Mouse (Mus musculus) gastrocnemius, postnatal 14 days (tissue): ENCODE measurements around the gene Rufy4. TPM values are rescaled to one million over a fixed set of nuclear protein-coding genes. Genes with fewer than 3 reads are reported as not detected.

ENCODE experiments used
- DNase-seq: peaks from one replicate; pipeline ENCODE4 v3.0.0; 2021; ENCODE audit warnings: mixed read lengths
- intact Hi-C: fragments of 180-260 bp; cut with DNase I; formaldehyde crosslinking; loops from one replicate; pipeline ENCODE4 v1.15.1; 2025; ENCODE audit warnings: low total_unique reads
- long read RNA-seq, 2 experiments: library from polyadenylated mRNA; stranded (forward); transcript quantifications; one replicate each; pipeline ENCODE4 v2.0.0; 2021
- total RNA-seq, 2 experiments: library from RNA; stranded (reverse); gene quantifications; 2 replicates each; pipeline ENCODE4 v1.2.3; 2021

Rufy4 gene
- under 1 TPM in 1 of 2 experiments, not detected in 1; 0.09 TPM for total RNA-seq
- long read RNA-seq, experiment 1, result 0 reads
- long read RNA-seq, experiment 2, result 0 reads

DNA sequence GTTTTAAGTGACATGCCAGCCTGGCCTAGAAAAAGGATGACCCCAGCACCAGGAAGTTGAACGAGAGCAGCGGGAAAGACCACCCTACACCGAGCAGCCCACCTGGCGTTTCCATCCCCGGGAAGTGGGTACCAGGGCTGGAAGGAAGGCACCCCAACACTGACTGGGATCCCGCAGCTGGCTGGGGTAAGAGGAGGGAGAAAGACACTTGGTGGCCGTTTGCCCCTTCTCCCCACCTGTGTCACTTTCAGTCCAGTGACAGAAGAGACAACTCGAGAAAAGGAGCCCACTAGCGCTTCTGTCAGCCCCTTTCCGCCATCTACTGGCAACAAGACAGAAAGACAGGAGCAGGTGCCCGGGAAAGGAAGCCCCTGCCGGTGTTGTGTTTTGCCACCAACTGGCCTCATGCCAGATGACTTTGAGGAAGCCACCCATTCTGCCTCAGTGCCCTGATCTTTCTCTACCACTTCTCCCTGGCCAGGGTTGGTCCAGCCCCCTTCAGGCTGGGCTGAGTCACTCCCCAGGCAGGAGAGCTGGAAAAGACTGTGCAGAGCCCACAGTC lies at the start of gene Rufy4:
Rufy4 (plus strand) TSS at position 551 of the 562 bp plus-strand sequence.
- intact Hi-C loops, result loop anchor here (5.0 kb wide), 1 partner anchor 223 kb away; no protein-coding TSS in a partner anchor
- DNase-seq, result peak; percentile 56

DNA sequence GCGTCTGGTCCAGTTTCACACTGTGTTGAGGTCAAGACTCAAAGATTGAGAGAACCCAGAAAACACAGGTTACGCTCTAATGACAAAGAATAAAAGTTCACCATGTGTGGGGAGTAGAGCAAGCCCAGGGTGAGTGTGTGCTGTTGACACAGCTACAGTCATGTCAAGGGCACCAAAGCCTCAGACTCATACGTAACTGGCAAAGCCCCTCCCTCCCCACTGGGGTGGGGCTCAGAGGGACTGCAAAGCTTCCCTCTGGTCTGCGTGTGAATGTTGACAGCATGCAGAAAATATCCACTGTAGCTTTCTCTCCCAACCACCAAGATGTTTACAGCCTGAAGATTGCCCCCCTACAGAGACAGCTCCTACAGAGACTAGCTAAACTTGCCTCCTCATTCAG lies 49.1 kb upstream of the Rufy4 start:
- DNase-seq, result no peak
- intact Hi-C loops, result loop anchor here (5.0 kb wide), 2 partner anchors 89 to 174 kb away; no protein-coding TSS in a partner anchor

DNA sequence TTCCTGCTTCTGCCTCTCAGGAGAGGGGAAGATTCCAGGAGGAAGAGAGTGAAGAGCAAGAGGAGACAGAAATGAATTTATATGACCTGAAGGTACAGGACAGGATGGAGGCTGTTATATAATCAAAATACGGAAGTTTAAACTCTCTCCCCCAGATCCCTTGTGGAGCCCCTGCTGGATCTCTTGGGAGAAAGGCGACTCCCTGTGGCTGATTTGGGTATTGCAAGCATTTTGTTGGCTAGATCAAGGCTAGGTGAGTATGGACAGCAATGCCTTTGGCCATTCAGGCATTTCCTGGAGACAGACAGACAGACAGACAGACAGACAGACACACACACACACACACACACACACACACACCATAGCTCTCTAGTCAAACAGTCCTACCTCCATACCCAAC lies 48.0 kb upstream of the Rufy4 start:
- intact Hi-C loops, result loop anchor here (5.0 kb wide), 2 partner anchors 90 to 175 kb away; no protein-coding TSS in a partner anchor
- DNase-seq, result peak; percentile 70

DNA sequence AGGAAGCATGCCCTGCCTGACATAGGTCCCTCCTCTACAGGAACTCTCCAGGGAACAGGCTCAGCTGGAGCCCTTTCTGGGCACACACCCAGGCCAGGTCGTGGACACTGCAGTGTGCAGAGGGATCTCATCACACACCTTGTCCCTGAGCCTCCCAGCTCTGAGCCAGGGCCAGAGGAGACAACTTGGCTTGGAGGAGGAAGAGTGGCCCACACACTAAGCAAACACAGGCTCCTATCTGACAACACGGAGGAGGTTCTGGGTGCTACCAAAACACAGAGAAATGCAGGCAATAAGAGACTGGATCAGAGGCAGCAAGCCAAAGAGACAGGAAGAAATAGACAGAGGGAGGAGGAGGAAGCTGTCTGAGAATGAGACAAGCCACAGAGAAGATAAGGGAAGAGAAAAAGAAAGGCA lies 43.8 kb upstream of the Rufy4 start:
- no peak for DNase-seq
- intact Hi-C loops, result no loop called here

DNA sequence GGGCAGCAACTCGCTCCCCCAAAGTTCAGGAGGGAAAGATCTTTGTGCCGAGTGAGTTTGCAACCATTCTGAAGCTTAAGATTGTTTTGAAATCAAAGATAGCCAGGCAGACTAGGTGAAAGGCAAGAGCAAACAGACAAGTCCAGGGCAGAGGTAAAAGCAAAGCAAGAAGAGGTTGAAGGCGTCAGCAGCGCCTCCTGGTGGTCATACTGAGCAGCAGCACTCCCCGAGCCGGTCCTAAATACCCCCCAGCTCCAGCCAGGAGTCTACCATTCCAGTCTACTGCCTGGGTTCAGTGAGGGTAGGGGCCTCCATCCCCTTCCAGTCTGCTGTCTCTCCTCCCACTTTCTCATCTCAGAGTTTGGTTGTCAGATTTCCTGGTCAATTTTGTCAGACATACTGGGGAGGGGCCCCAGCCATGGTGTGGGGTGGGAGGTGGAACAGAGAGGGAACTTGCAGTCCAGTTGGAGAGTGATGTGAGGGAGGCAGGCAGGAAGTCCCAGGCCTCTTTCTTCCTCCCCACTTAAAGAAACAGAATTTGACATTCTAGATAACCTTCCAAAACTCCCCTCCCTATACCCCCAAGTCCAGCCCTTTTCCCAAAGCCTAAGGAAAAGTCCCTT lies 42.4 kb upstream of the Rufy4 start:
- peak; percentile 56 for DNase-seq
- intact Hi-C loops, result no loop called here

DNA sequence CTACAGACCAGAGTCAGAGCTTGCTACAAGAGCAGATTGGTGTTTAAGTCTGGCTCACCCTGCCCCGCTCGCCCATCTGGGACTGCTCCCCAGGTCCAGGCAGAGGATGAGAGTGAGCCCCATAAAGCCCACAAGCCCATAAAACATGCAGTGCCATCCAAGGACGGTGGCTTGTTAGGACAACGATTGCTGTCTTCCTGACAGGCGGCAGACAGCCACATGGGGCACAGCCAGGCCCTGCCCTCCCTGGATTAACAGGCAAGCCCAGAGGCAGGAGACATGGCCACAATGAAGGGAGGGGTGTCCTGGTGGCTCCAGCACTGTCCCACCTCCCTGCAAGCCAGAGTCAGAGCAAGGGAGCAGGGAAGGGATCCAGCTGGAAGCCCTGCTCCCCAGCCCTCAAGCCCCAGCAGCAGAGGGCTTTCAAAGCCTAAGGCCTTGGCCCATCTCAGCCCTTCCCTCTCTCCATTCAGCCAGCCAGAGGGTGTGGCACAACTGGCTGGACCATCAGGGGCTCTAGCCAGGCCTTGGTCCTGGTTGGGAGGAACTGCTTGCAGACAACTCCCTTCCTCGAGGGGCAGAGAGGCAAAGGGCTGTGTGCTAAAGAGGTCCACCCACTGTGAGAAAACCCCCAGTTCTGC lies 41.2 kb upstream of the Rufy4 start:
- peak; percentile 70 for DNase-seq
- intact Hi-C loops, result no loop called here

DNA sequence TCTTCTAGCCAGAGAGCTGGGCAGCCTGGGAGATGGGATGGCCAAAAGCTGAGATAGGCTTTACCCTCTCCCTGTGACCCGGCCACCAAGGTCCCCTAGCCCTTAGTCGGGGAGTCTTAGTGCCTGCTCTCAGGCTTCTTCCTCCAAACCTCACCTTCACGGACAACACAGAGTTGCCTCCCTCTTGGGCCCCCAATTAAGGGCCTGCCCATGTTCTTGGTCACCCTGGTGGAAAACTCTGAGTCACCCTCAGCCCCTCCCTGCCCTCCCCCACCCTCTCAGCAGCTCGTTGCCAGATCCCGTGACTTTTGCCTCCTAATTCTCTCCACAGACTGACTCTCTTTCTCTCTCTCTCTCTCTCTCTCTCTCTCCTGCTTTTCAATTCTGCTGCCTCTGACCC lies 40.6 kb upstream of the Rufy4 start:
- intact Hi-C loops, result no loop called here
- DNase-seq, result no peak

DNA sequence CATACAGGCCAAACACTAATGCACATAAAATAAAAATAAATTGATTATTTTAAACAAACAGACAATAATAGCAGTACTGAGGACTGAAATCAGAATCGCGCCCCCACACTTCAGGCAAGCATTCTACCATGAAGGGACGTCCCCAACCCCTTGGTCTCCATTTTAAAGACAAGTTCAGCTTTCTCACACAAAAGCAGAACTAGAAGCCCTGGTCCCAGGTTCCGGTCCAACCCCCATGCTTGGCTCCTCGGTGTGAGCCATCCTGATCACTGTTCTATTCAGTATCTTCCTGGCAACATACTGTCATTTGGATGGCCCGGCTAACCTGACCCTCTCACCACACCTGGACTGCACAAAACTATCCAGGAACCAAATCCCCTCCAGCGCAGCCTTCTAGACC lies 39.8 kb upstream of the Rufy4 start:
- intact Hi-C loops, result no loop called here
- no peak for DNase-seq

DNA sequence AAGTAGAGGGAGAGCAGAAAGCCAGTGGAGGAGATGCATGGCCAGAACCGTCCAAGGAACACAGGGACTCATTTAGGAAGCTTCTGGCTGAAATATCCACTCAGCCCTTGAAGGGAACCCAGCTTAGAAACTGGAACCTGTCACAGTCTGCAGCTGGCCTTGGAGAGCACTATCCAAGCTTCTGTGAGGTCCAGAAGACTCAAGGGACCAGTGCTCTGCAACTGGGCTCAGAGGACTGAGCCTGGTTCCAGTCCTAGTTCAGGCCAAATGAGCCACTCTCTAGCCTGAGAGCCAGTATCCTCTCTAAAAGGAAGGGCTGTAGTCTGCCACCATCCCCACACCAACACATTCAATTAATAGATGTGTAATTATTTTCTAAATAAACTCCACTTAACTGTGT lies 36.8 kb upstream of the Rufy4 start:
- DNase-seq, result no peak
- intact Hi-C loops, result no loop called here

DNA sequence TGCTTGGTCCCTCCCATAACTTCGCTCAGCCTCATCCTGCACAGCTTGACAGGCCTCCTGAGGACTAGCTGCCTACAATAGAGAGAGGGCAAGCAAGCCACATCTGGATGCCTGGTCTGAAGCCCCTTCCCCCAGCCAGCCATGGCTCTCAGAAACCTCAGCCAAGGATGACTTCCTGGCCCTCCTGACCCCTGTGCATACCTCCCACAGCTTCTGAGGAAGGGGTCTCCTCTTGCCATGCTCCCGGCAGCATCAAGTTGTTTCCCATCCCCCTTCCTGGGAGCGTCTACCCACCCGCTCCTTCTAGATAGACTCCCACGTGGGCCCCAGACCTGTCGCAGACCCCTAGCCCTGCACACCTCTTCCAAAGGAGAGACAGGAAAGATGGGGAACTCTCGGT lies 35.0 kb upstream of the Rufy4 start:
- no peak for DNase-seq
- intact Hi-C loops, result no loop called here

DNA sequence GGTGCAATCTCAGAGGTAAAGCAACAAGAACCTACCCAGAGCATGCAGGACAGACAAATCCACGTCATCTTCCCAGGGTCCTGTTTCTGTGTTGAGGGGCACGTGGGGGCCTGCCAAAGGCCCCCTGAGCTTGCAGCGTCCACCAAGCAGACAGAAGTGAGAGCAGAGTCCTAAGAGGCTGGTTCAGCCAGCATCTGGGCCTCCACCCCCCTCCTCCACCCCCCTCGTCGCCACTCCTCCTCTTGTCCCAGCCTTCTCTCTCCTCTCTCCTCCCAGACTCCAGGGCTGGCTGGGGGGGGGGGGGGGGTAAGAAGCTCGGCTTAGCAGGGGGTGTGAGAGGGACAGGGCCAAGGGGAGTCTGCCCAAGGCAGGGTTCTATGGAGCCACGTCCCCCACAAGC lies 34.2 kb upstream of the Rufy4 start:
- DNase-seq, result peak; percentile 62
- intact Hi-C loops, result no loop called here

DNA sequence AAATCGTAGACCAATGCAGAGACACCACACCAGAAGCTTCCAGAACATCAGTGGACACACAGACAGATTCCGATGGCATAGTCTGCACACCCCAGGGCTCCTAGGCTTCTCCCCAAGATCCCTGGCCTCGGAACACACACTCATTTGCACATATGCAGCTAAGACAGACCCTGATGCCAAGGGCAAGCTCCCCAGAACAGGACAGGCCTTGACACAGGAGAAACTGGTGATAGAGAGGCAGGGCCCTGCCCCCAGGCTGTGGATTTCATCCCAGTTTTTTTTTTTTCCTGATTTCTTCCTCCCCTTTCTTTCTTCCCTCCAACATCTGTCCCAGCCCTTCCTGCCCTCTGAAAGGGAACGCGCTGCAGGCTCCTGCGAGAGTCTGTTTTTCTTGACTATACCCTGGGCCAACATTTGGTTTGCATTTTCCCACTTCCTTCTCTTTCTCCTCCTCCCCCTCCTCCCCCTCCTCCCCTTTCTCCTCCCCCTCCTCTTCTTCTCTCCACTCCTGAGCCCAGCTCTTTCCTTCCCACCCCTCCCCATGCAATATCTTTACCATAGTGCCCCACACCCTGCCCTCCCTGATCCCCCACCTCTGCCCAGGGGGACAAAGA lies 33.6 kb upstream of the Rufy4 start:
- intact Hi-C loops, result no loop called here
- DNase-seq, result peak; percentile 32

DNA sequence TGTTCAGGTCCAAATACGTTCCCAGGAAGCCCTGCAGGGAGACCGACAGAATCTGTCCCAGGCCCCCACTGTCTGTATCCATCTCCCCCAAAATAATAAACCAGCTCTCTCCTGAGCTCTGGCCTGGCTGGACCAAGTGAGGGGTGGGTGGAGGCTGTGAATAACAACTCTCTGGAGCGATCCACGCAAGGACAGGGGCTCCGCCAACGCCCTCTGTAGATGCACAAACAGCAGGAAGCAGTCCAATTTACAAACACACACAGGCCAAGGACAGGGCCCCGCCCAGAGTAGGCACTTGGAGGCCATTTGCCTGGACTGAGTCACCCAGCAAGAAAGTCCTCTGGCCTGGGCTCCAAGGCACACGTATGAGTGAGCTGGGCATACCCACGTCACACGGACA lies 33.1 kb upstream of the Rufy4 start:
- intact Hi-C loops, result no loop called here
- peak; percentile 66 for DNase-seq

DNA sequence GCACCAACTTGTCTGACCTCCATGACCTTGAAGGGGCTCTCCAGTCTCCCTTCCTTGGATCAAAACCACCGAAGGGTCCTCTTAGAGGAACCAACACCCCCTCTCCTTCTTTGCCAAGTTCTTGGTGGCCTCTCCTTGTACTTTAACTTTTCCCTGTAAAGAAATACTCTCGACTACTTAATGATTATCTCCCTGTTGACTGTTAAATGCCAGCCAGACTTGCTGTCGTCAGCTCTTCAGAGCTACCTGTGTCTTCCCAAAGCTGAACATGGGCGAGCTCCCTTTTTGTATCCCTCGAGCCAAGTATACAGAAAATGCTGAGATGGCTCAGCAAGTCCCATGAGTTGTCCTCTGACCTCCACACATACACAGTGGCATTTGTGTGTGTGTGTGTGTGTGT lies 31.9 kb upstream of the Rufy4 start:
- DNase-seq, result no peak
- intact Hi-C loops, result no loop called here

DNA sequence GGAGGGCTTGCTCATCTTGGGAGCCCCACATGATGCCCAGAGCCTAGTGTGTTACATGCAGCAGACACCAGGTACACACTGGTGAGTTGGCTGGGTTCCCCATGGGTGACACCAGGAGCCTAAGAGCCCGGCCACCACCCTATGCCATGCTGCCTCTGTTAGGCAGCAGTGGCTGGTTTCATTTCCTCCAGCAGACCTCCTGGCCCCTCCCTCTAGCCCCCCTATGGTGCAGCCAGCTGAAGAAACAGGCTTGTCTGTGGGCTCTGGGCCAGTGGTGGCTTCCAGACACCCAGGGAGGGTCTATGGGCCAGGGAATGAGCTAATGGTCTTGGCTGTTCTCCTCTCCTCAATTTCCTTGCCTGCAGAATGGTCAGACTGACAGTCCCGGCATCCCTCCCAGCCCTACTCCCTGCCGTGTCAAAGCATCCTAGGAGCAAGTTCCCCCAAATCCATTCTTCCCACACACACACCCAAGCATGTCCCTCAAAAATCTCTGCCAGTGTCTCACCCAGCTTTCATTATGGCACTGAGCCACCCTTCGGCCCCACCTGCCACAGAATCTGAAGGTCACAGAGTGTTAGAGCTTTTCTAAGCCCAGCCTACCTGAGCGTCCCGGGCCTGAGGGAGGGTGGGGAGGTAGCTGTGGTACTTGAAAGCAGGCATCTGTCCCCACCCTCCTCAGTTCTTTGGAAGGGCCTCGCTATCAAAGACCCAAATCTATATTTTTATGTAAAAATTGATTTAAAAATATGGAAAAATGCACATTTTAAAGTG lies 30.7 kb upstream of the Rufy4 start:
- intact Hi-C loops, result no loop called here
- no peak for DNase-seq

DNA sequence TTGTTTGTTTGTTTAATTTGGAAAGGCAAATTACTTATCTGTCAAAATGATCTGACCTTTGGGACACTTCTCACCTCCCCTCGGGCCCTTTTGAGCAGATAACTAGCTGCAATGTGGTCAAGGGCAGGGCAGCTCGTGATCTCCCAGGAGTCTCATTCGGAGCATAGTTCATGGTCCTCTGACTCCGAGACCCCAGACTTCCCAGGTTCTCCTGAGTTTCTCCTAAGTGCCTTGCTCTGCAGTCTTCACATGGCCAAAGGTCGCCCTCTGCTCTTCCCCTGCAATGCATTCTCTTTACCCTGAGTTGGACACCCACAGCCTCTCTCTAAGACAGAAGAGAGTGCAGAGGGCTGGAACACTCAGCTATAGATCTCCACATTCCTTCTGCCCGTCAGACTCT lies 30.0 kb upstream of the Rufy4 start:
- no peak for DNase-seq
- intact Hi-C loops, result no loop called here

DNA sequence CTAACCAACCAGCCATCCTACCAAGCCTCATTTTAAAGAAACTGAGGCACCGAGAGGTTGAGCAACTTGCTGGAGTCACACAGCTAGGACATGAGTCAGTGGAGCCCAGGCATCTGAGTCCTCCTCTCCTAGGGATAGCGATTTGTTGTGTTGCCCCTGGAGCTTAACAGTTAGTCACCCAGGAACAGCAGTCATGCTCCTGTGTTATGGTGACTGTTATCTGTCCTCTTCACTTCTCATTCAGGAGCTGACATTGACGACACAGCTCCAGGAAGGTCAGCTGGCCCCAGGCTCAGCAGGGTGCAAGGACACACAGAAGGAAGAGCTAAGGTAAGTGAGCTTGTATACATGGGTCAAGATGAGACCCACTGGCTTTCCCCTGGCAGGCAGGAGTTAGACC lies 29.6 kb upstream of the Rufy4 start:
- intact Hi-C loops, result no loop called here
- DNase-seq, result no peak

DNA sequence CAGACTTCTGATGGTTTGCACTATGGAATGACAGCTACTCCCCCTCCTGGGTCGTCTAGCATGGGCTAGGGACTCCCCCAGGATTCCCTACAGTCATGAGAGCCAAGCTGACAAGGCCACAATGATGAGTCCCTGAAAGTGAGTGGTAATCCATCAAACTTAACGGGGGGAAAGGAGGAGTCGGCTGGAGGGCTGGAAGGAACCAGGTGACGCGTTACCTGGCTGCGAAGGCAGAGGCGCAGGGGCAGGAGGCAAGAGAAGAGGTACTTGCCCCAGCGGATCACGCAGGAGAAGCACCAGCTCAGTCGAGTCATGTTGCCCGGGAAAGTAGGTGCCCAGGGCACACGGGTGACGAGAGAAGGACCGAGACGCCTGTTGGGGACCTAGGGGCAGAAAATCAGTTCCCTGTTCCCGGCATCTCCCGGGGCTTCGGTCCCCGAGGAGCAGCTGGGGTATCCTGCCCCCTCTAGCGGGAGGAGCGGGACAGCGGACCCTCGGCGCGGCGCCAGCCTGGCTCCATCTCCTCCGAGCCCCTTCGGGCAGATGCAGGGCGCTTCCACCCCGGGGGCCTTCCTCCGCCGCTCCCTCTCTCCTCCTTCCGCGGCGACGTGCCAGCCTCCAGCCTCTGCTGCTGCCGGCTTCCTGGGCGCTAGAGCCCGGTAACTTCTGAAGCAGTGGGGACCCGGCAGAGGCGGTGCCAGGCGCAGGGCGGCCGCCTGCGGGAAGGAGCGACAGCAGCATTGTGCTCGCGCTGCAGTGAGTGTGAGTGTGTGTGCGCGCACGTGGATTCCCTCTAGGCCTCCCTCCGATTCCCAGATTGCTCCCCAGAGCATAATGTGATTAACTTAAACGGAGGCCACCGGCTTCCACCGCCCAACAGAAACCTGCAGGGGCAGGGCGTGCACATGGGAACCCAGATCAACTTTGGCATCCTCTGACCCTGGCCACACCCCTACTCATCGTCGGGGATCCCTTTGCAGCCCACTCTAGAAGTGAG lies 27.0 kb upstream of the Rufy4 start:
- intact Hi-C loops, result no loop called here
- DNase-seq, result peak; percentile 57

DNA sequence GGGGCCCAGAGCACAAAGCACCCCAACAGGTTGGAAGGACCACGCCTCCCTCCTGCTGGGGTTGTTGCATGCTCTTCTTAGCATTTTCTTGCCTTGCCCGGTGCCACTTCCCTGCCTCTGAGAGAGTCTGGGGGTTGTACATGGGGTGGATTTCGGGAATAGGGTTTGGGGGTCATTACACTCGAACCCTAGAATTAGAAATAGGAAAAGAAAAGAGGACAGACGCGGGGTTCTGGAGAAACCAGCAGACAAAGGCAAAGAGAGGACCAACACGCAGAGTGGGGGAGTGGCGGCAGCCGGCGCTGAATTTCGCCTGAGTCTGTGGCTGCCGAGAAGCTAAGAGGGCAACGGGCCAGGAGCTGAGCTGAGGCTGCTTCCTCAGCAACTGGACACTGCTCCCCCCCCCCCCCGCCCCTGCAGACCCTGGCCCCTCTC lies 26.3 kb upstream of the Rufy4 start:
- peak; percentile 59 for DNase-seq
- intact Hi-C loops, result no loop called here
